Comparison of ENCODE assay signal across 21 mouse cellular contexts in genomic region chr2:97586322-97586721, GRCm38 (mm10).
"Had no signal": no experiment of that assay in that cellular context is flagged by ENCODE, and none has a peak within 500 bp of the region (broad histone marks: within the 10 kb centered on the region; RNA-seq: fewer than 3 reads in every experiment).

No protein-coding gene starts in this region.

- ATAC-seq: forebrain, embryonic 13.5 days; forebrain, embryonic 14.5 days; forebrain, embryonic 15.5 days; forebrain, embryonic 16.5 days; forebrain, postnatal 0 days had no signal

- DNase-seq: cerebellum, adult 8-10 months; cerebellum, adult 9-10 months; cerebellum, adult 9-11 months; cerebellum, postnatal 10 days; cerebellum, postnatal 14 days; cerebellum, postnatal 25 days; cerebellum, postnatal 36 days; embryo, embryonic 11 days; forebrain, postnatal 0 days; gastrocnemius, adult 2 months; gastrocnemius, postnatal 10 days; gastrocnemius, postnatal 14 days; gastrocnemius, postnatal 25 days; gastrocnemius, postnatal 36 days; heart, adult 11 months; heart, adult 18-20 months; heart, adult 2 months had no signal
